Mouse (Mus musculus) v-Abl transformed pro-B cells (cell line): ENCODE results near the gene Tectb.
"Not testable (repeated sequence)": the region's sequence is repeated elsewhere in the genome, so short reads cannot be mapped to it uniquely, and the experiment has no call there.

ENCODE experiments used
- in situ Hi-C, 2 experiments: fragments of 400-800 bp; cut with MboI; formaldehyde crosslinking; loops; one replicate each; pipeline ENCODE4 v1.15.1; 2025; ENCODE audit not compliant: unreplicated experiment in 2 of 2

The Tectb gene

DNA sequence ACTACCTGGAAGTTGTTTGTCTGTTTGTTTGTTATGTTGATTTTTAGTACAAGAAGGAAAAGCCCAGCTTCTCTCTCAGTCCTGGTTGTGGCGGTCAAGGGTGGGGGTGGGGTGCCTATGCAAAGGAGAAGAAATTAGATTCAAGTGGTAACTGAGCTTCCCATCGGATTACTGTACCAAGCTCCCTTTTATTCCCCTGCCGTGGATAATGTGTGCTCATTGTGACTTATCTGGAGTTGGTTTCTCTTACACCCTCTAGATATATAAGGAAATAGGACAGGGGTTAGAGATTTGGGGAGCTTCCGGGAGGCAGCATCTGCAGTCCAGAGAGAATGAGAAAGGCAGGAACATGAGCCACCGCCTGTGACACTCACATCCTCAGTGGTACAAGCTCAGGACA is at the start of gene Tectb:
TSS of gene Tectb (plus strand) at position 301 of the 400 bp plus-strand sequence.
- in situ Hi-C loops, result no loop called here

DNA sequence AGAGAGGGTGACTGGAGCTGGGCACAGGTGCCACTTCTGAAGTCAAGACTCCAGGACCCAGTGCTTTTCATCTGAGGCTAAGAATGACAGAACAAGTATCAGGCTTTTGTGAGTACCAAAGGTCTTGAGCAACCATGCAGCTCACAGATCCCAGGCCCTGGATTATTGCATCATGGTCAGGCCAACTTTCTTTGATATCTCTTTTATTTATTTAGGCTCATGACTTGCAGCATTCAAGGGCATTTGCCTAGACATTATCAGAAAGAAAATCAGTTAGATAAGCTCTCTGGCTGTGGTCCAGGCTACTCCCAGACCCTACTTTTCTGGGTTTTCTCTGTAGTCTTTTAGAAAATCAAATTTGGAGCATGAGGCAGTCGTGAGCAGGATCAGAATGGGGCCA is 48.8 kb upstream of the Tectb start:
- in situ Hi-C loops, result no loop called here

DNA sequence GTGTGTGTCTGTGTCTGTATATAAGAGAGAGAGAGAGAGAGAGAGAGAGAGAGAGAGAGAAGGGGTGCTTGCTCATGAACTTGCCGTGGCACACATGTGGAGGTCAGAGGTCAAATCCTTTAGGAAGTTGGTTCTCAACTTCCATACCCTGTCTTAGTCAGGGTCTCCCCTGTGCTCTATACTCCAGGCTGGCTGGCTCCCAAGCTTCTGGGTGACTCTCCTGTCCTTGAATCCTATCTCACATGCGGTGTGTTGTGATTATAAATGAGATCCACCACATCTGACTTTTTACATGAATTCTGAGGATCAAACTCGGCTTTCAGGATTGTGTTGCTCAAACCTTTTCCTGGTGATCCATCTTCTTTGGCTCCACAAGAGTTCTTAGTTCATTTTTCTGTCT is 48.1 kb upstream of the Tectb start:
- in situ Hi-C loops, result no loop called here

DNA sequence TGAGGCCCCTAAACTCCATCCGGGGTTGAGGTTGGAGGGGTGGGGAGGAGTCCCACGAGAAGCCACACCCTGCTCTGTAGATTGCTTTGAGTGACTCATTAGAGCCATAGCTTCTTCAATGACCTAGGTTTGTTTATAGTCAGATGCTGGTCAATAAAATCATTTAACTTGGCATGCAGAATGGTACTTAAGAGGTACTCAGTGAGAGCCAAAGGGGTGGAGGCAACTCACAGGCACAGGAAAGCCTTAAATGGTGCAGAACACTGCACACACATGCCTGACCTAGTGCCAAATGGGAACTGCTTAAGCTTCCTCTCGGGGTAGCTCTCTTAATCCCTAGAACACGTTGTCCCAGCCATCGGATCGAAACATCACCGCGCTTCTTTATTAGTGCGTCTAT is 46.0 kb upstream of the Tectb start:
- in situ Hi-C loops, result no loop called here

DNA sequence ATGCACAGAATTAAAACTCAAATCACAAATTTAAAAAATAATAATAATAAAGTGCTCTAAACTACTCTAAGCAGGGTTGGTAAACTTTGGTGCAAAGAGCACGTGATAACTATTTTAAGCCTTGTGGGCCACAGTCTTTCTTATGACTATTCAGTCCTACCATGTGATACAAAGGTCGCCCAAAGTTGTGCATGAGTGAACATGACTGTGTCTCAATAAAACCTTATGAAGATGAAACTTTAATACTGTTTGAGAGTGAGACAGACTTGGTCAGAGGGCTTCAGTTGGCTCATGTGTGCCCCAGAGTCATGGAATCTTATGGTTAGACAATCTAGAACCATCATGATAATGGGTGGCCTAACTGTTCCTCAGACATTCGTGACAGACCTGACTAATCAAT is 44.6 kb upstream of the Tectb start:
- in situ Hi-C loops, result loop anchor here (5.0 kb wide), 2 partner anchors 39 to 56 kb away; no protein-coding TSS in a partner anchor

DNA sequence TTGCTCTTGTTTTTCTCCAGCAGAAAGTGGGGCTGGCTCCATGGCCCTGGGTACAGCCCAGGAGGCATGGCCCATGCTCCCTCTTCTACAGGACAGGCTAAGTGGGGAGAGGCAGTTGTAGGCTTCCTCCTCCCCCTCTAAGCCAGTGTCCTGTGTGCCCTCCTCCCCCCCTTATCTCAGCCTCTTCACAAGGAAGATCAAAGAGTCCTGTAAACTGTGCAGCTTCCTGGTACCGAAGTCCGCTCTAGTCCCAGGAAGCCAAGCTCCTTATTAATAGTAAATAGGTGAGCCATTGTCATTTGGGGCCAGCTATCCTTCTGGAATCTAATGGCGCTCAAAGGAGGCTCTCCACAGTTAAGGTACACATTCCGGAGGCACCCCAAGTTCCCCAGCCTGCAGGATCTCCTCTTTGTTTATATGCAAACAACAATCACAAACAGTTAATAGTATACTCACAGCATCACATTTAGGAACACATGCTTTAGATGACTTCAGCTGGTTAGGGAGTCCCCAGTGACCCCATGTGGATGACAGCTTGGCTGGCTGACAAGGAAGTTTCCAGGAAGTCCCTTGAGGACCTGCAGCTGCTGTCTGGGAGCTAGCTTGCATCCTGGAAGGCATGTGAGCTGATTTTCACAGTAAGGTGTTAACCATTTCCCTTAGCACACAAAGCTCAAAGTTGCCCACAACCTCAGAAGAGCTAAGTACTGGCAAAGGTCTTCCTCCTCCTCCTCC is 43.7 kb upstream of the Tectb start:
- in situ Hi-C loops, result loop anchor here (5.0 kb wide), 2 partner anchors 40 to 55 kb away; no protein-coding TSS in a partner anchor

DNA sequence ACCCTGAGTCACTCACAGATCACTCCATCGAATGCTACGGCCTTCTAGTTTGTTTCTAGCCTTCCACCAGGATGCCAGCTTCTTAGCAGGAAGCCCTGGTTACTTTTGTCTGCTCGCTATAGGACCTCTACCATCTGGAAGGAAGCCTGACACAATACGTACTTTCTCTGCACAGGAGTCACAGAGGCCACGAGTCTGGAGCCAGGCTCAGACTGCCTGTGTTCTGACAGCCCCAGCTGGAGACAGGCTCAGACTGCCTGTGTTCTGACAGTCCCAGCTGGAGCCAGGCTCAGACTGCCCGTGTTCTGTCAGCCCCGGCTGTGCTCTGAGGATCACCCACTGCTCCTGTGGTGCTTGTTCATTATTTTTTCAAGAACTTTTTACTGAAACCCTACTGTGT is 42.6 kb upstream of the Tectb start:
- in situ Hi-C loops, result loop anchor here (5.0 kb wide), 2 partner anchors 41 to 54 kb away; no protein-coding TSS in a partner anchor

DNA sequence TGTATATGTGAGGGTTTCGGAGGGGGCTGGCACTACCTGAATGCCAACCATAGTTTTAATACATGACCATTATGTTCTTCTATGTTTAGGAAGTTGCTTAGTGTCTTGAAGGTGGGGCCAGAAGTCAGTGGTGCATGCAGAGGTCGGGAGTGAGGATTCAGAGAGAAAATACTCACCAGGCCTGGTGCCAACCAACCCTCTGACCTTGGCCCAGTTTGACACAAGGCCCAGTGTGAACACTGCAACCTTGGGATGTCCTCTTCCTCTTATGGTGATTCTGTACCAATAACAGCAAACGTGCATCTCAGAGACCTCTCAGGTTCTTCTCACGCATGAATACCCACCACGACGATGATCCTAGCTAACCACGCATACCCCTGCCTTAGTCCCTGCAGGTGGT is 42.0 kb upstream of the Tectb start:
- in situ Hi-C loops, result loop anchor here (5.0 kb wide), 2 partner anchors 41 to 54 kb away; no protein-coding TSS in a partner anchor

DNA sequence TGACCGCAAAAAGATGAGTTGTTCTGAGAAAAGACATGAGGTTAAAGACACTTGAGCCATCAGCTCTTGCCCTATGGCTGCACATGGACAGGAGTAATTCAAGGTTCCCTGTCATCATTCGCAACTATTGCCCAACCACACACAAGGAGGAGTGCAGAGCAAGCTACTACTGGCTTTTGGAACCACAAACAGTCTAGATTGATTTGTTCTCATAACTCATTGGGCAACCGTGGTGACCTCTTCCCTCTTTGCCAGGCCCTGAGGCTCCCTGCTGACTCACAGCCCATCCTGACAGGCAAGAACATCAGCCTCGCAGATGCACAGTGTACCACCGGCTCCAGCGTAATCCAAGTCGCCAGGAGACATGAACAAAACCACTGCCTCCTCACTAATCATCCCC is 41.2 kb upstream of the Tectb start:
- in situ Hi-C loops, result loop anchor here (5.0 kb wide), 2 partner anchors 42 to 53 kb away; no protein-coding TSS in a partner anchor

DNA sequence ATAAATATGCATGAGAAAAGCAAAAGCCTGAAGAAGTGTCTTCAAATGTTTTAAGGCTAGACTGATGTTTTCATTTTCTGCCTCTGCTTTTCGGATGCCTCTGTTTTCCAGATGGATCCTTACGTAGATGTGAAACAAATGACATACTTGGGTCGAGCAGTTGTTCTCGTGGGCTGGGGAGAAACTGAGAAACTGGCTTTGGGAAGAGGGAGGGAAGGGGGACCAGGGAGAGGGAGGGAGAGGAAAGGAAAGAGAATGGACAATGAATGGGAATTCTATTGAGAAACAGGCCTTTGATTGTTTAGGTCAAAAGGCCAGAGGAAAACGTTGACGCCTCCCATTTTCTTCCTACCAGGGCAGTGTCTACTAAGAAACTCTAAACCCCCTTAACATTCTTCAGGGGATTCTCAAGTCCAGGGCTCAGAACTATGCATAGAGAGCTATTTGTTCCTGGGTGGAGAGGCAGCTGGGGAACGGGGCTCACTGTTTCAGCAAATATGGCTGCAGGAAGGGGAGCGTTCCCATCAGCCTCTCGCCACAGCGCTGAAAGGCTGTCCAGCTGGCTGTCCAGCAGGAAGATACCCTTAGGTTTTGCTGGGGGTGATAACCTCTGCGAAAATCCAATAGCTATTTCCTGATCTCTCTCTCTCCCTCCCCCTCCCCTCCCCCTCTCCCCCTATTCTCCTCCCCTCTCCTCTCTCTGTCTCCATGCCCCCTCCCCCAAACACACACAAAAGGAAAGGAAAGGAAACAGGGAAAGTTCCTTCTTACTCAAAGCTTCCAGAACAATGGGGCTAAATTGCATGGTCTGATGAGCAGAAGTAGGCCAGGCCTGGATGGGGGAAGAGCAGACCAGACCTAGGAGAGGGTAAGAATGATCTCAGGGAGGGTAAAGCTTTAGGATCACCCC is 36.9 kb upstream of the Tectb start:
- in situ Hi-C loops, result no loop called here

DNA sequence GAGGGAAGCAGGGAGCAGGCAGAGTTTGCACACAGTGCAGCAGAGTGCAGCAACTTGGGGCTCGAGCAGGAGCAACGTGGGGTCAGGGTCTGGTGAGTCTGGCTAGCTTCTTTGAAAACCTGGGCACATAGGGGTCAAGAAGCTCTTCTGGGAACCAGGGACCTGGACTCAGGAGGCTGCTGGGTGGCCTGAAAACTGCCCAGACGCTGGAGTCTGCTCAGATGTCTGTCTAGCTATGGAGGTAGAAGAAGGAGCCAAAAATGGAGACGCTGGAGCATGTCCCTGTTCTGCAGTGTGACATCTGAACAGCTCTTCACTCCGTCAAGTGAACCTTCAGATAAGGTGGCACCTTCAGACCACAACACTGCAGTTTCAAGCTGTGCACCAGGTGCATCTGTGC is 35.8 kb upstream of the Tectb start:
- in situ Hi-C loops, result loop anchor here in 1 of 2 experiments (5.0 kb wide), 1 partner anchor 48 kb away; no protein-coding TSS in a partner anchor

DNA sequence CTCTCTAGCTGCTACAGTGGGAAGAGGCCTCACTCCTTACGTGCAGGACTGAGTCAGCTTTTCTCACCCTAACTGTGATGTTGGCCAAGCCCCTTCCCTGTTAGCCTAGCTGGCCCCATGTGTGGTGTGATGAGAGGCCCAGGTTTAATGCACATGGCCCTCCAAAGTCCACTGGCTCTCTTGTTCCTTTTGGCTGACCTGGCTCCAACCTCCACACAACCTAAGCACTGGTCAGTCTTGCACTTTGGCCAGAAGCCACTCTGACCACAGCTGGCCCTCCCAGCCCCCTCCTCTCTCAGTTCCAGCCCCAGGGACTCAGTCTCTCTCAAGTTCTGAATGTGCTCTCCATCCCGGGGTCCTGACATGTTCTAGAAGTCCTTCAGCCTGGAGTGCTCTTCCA is 35.4 kb upstream of the Tectb start:
- in situ Hi-C loops, result loop anchor here in 1 of 2 experiments (5.0 kb wide), 1 partner anchor 47 kb away; no protein-coding TSS in a partner anchor

DNA sequence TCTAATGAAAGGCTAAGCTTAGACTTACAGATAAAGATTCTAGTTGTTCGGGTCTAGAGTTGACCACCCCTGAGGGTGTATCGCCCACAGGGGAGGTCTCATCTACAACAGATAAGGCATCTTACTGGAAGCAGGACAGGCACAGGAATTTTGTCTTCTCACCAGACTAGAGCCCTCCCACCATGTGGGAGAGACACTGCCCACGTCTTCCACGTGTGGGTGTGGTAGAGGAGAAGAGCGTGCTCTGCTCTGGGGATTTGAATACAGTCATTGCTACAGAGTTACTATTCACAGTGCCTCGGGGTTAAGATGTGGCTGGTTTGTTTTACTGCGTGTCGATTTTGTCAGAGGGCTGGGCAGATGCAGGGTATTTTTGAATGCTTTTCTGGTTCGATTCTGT is 33.0 kb upstream of the Tectb start:
- in situ Hi-C loops, result loop anchor here in 1 of 2 experiments (5.0 kb wide), 1 partner anchor 45 kb away; no protein-coding TSS in a partner anchor

DNA sequence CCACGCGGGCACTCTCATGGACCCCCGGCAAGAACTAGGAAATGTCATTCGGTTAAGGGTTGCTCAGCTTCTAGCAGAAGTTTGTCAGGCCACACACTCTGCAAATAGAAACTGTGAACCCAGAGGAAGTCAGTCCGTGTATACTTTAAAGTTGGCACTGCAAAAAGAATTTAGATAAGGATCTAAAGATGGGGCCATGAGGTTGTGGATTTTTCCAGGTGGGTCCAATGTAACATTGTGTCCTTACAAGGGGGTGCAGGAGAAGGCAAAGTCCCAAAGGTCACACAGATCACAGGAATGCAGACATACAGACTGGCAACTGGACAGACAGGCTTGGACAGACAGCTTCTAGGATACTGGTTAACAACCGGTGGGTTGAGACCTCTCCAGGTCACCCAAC is 32.4 kb upstream of the Tectb start:
- in situ Hi-C loops, result loop anchor here in 1 of 2 experiments (5.0 kb wide), 1 partner anchor 44 kb away; no protein-coding TSS in a partner anchor

DNA sequence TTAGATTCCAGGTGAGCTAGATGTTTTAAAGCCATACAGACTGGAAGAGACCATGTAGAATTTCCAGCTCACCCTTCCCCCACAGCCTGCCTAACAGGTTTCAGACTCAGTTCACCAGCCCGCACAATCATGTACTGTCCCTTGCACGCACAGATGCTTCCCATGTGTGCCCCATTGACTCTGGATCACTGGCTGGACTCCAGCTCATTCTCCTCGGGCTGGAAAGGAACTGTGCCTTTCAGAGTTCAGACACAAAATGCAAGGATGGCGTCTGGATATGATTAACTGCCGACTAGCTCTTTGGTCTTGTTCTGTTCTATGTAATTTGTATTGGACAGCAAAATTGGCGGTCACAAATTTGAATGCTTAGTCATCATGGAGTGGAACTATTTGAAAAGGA is 30.9 kb upstream of the Tectb start:
- in situ Hi-C loops, result loop anchor here in 1 of 2 experiments (5.0 kb wide), 1 partner anchor 43 kb away; no protein-coding TSS in a partner anchor

DNA sequence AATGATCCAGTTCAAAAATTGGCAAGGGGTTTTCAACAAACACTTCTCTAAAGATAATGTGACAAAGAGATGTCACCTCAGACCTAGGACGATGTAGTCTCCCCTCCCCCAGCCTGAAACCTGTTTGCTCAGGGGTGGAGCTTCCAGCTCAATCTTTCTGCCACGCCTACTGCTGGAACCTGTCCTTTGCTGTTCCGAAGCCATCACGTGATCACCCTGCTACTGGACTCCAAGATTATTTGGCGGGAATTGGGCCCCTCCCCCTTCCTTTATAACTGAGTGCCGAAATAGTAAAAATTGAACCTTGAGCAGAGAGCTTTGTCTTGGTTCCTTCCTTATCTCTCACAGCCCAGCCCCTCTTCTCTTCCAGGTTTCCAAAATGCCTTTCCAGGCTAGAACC is 28.3 kb upstream of the Tectb start:
- in situ Hi-C loops, result not testable (repeated sequence)

DNA sequence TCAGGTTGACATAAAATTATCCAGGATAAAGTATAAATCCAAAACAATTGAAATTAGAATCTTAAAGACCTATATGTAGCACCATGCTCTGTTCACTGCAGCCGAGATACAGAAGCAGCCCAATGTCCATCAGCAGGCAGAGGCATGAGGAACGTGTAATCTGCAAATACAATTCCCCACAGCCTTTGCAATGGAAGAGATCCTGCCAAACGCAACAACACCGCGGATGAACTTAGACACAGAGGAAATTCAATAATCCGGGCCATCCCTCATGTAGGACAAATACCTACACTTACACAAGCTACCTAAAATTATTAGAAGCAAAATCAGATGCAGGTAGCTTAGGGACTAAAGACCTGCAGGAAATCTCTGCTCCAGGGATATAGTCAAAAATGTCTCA is 27.6 kb upstream of the Tectb start:
- in situ Hi-C loops, result no loop called here

DNA sequence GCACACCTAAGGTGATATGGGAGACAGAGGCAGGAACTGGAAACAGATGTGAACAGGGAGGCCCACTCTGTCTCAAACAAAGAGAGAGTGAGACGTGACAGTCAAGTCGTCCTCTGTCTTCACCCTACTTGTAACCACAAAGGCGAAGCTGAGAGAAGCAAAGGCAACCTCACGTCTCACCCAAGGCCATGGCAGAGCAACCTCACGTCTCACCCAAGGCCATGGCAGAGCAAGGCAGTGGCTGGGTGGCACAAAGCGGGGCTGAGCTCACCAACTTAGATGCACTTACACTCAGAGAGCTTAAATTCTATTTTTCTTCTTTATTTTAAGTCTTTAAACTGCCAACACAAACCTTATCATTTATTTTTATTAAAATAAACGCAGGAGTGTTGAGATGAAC is 23.5 kb upstream of the Tectb start:
- in situ Hi-C loops, result no loop called here

DNA sequence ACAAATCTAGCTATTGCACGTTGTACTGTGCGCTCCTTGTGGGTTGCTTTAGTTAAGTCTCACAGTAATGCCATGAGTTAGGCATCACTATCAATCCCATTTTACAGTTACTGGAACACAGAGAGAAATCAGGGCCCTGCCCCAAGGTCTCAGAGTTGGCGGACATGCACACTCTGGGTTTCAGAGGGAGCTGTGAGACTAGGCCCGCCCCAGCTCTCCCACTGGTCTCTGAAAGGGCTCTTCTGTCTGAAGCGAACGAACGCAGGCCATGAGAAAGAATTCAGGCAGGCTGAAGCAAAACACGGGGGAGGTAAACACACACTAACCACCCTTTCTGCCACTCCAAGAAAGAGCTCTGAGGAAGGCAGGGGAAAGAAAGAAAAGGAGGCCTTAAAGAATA is 21.9 kb upstream of the Tectb start:
- in situ Hi-C loops, result no loop called here

DNA sequence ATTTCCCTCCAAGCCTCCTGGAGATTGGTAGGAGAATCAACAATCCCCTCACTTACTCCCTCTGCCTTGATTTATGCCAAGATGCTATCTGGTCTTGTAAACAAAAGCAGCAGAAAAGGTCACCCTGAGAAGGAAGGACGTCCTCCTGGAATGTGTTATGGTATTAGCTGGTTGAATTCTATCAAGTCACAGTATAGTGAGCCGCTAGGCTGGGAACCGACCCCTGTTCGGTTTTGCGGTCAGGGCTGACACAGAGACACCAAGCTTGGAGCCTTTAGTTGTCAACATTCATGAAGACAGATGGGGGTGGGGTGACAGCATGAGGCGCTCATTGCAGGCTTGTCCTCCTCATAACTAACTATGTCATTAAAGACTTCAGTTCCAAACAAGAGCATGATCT is 20.7 kb upstream of the Tectb start:
- in situ Hi-C loops, result no loop called here

DNA sequence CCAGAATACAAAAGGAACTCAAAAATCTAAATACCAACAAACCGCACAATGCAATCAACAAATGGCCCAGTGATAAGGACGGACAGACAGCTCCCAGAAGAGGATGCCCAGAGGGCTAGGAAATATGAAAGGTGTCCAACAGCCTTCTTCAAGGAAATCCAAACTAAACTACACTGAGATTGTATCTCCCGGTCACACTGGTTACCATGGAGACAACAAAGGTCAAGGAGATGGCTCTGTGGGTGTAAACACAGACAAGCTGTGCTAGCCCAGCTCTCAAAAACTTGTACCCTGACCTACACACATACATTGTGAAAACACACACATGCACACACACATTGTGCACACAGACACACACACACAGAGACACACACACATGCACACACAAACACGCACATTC is 18.3 kb upstream of the Tectb start:
- in situ Hi-C loops, result no loop called here
